Mouse (Mus musculus): ENCODE results near the gene Tbc1d30. TPM values are rescaled to one million over a fixed set of nuclear protein-coding genes. Genes with fewer than 3 reads are reported as not detected.

Tbc1d30 gene
- polyA plus RNA-seq, 1 experiment, result 26.0 TPM

DNA sequence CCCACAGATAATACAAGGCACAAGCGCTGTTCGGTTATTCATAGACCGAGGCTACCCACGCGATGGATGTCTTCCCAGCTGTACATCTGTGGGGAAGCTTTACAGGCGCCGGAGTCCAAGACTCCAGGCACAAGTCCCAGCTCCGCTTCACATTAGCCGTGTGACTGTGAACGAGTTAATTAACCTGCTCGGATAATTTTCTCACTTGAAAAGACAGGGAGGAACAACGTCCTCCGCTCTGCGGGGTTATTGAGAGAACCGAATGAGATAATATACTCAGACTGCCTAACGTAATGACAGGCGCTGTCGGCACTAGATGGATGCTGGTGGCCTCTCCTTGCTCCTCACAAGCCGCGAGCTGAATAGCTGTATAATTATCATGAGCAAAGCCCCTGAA is 60.4 kb downstream of the Tbc1d30 start:
- Histone ChIP-seq H3K4me3 (replicated peaks; ENCODE audit: insufficient read depth, low read depth, low read length) (no peak overlapping the region), H3K27me3 (ENCODE audit: control insufficient read depth, insufficient read depth, low read length) (no peaks in the 10 kb centered on the region), H3K4me1 (ENCODE audit: control insufficient read depth, insufficient read depth, low read length) (peaks cover 5% of the 10 kb centered on the region; the same call in 1 of the 2 replicates), H3K27ac (ENCODE audit: insufficient read depth, low read length) (no peak overlapping the region)
- no peak for TF ChIP-seq POLR2A (IDR thresholded peaks at IDR 0.05; ENCODE audit: borderline replicate concordance, insufficient read depth, low read length)
- no peak for TF ChIP-seq CTCF (IDR thresholded peaks at IDR 0.05; ENCODE audit: borderline replicate concordance, insufficient read depth, low read depth, low read length)
- DNase-seq, result peak in 1 of 2 experiments; percentile 21
- 13% methylated on average over 20 of the region's 20 CpGs for WGBS

DNA sequence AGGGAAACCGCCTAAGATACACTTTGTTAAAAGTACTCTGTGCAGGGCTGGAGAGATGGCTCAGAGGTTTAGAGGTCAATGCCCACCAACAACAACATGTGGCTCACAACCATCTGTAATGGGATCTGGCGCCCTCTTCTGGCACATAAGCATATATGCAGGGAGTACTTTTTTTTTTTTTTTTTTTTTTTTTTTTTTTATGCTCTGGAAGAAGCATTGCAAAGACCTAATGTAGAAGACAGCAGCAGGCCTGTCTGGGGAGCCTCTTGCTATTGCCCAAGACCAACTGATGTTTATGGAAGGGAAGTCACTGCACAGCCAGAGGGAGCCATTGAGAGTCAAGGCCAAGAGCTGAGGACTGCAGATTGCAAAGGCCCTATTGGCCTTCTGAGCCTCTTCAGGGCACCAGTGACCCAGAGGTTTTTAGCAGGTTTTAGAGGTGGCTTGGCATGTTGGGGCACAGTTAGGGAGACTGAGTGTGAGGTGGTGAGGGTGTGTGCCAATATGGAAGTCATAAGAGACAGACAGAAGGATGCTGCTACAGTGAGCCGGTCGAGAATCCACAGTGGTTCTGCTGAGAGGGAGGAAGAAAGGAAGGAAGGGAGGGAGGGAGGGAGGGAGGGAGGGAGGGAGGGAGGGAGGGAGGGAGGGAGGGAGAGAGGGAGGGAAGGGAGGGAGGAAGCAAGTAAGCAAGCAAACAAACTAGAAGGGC is 61.0 kb downstream of the Tbc1d30 start:
- no peaks in the 10 kb centered on the region for H3K27me3 ChIP-seq (ENCODE audit: control insufficient read depth, insufficient read depth, low read length)
- WGBS, result 51% methylated on average over 4 of the region's 4 CpGs
- H3K4me3 ChIP-seq (replicated peaks; ENCODE audit: insufficient read depth, low read depth, low read length), result no peak overlapping the region
- TF ChIP-seq CTCF (IDR thresholded peaks at IDR 0.05; ENCODE audit: borderline replicate concordance, insufficient read depth, low read depth, low read length) (peak; percentile 46; the same call in 1 of the 2 replicates), POLR2A (IDR thresholded peaks at IDR 0.05; ENCODE audit: borderline replicate concordance, insufficient read depth, low read length) (no peak)
- no peak for DNase-seq
- H3K4me1 ChIP-seq (ENCODE audit: control insufficient read depth, insufficient read depth, low read length), result peaks cover 5% of the 10 kb centered on the region; the same call in 1 of the 2 replicates
- H3K27ac ChIP-seq (ENCODE audit: insufficient read depth, low read length), result no peak overlapping the region

DNA sequence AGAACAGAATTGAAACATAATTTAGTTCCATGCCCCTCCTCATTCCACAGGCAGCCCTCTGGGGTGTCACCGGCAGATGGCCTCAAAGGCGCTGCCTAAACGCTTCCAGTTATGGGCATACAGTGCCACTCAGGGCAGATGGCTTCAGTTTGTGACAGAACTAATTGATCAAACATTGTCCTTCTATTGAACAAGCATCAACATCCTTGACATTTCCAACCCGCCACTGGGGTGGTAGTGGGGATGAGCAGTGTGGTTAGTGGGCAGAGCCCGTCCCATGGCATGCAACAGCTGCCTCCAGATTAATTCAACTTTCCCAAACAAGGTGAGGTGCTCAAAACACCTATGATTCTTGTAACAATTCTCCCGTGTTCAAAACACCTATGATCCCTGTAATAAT is 68.2 kb downstream of the Tbc1d30 start:
- no peak for TF ChIP-seq POLR2A (IDR thresholded peaks at IDR 0.05; ENCODE audit: borderline replicate concordance, insufficient read depth, low read length)
- no peak for TF ChIP-seq CTCF (IDR thresholded peaks at IDR 0.05; ENCODE audit: borderline replicate concordance, insufficient read depth, low read depth, low read length)
- 79% methylated on average over 6 of the region's 6 CpGs for WGBS
- DNase-seq, result no peak
- no peak overlapping the region for H3K4me3 ChIP-seq (replicated peaks; ENCODE audit: insufficient read depth, low read depth, low read length)
- no peak overlapping the region for H3K27ac ChIP-seq (ENCODE audit: insufficient read depth, low read length)
- no peaks in the 10 kb centered on the region for H3K4me1 ChIP-seq (ENCODE audit: control insufficient read depth, insufficient read depth, low read length)
- H3K27me3 ChIP-seq (ENCODE audit: control insufficient read depth, insufficient read depth, low read length), result no peaks in the 10 kb centered on the region

DNA sequence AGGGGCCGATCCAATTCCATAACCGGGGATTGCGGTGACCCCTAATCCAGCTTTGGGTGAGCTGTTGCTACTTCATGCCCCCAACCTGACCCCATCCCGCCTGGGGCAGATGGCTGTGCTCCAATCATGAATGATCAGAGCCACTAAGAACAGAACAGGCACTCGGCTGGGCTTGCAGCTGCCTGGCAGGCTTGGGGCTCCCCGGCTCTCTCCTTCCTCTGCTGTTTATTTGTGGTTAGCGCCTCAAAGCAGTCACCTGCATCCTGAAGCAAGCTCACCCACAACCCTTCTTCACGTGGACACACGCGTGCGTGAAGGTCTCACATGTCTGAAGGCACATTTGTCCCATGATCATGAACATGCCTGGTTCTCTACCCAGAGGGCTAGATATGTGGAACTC is 68.6 kb downstream of the Tbc1d30 start:
- DNase-seq, result no peak
- TF ChIP-seq POLR2A (IDR thresholded peaks at IDR 0.05; ENCODE audit: borderline replicate concordance, insufficient read depth, low read length) (no peak), CTCF (IDR thresholded peaks at IDR 0.05; ENCODE audit: borderline replicate concordance, insufficient read depth, low read depth, low read length) (no peak)
- Histone ChIP-seq H3K27me3 (ENCODE audit: control insufficient read depth, insufficient read depth, low read length) (no peaks in the 10 kb centered on the region), H3K27ac (ENCODE audit: insufficient read depth, low read length) (no peak overlapping the region), H3K4me1 (ENCODE audit: control insufficient read depth, insufficient read depth, low read length) (peaks cover under 1% of the 10 kb centered on the region; the same call in 1 of the 2 replicates), H3K4me3 (replicated peaks; ENCODE audit: insufficient read depth, low read depth, low read length) (no peak overlapping the region)
- 88% methylated on average over 11 of the region's 11 CpGs for WGBS

DNA sequence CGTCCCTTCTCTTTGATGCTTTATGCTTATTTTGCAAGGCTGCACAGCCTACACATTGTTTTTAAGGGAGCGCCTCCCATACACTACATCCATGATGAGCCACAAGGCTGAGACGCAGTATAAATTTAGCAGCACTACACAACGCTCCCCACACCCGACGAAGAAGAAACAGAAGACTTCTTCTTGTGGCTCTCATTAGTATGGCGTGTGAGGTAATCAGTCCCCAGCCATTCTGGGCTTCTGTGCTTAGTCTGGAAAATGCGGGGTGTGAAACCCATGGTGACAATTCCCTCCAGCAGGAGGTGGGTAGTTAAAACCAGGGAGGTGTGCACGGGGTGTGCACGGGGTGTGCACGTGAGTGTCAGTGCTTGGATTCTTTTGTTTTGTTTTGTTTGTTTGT is 70.1 kb downstream of the Tbc1d30 start:
- 92% methylated on average over 11 of the region's 11 CpGs for WGBS

DNA sequence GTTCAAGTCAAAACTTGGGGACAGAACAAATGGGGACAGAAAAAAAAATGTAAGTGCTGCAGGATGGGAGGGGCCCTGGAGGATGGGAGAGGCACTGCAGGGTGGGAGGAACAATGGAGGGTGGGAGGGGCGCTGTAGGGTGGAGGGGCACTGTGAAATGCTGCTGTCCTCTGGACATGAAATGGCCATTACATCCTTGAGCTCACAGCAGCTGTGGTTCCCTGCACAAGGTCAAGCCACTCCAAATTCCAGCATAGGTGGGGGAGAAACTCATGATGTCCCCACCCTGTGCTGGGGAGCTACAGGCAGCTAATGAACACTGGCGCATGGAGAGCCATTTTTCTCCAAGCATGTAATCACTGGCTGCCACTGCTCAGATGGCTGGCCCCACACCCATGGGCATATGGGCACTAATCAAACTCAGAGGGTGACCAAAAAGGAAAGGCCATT is 74.0 kb downstream of the Tbc1d30 start:
- 53% methylated on average over 2 of the region's 2 CpGs for WGBS
- no peaks in the 10 kb centered on the region for H3K27me3 ChIP-seq (ENCODE audit: control insufficient read depth, insufficient read depth, low read length)
- H3K4me1 ChIP-seq (ENCODE audit: control insufficient read depth, insufficient read depth, low read length), result peaks cover 6% of the 10 kb centered on the region; the same call in 1 of the 2 replicates
- no peak overlapping the region for H3K27ac ChIP-seq (ENCODE audit: insufficient read depth, low read length)
- TF ChIP-seq CTCF (IDR thresholded peaks at IDR 0.05; ENCODE audit: borderline replicate concordance, insufficient read depth, low read depth, low read length), result no peak
- no peak for TF ChIP-seq POLR2A (IDR thresholded peaks at IDR 0.05; ENCODE audit: borderline replicate concordance, insufficient read depth, low read length)
- H3K4me3 ChIP-seq (replicated peaks; ENCODE audit: insufficient read depth, low read depth, low read length), result no peak overlapping the region
- peak in 1 of 2 experiments; percentile 38 for DNase-seq

More for the DNA sequence above, 70.1 kb downstream of the Tbc1d30 start:
- Histone ChIP-seq H3K27ac (ENCODE audit: insufficient read depth, low read length) (no peak overlapping the region), H3K4me1 (ENCODE audit: control insufficient read depth, insufficient read depth, low read length) (peaks cover 6% of the 10 kb centered on the region; the same call in 1 of the 2 replicates), H3K27me3 (ENCODE audit: control insufficient read depth, insufficient read depth, low read length) (no peaks in the 10 kb centered on the region), H3K4me3 (replicated peaks; ENCODE audit: insufficient read depth, low read depth, low read length) (no peak overlapping the region)
- DNase-seq, result no peak
- TF ChIP-seq POLR2A (IDR thresholded peaks at IDR 0.05; ENCODE audit: borderline replicate concordance, insufficient read depth, low read length) (no peak), CTCF (IDR thresholded peaks at IDR 0.05; ENCODE audit: borderline replicate concordance, insufficient read depth, low read depth, low read length) (no peak)

DNA sequence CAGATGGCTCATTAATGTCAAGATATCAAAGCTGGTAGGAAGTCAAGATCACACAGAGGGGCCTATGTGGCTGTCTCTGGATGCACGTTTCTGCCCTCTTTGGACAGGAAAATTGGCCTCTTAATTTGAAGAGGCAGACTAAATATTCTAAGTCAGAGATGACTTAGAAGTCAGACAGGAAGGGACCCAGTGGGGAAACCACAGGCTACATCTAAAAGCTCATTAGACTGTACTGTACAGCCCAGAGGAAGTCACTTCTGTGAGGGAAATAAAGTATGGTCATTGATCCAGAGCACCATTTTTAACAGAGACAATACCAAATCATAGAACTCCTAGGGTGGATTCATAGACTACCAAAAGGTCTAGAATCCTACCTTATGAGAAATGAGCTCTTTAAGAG is 76.1 kb downstream of the Tbc1d30 start:
- TF ChIP-seq POLR2A (IDR thresholded peaks at IDR 0.05; ENCODE audit: borderline replicate concordance, insufficient read depth, low read length) (no peak), CTCF (IDR thresholded peaks at IDR 0.05; ENCODE audit: borderline replicate concordance, insufficient read depth, low read depth, low read length) (no peak)
- 88% methylated on average over 1 of the region's 1 CpGs for WGBS
- DNase-seq, result no peak

DNA sequence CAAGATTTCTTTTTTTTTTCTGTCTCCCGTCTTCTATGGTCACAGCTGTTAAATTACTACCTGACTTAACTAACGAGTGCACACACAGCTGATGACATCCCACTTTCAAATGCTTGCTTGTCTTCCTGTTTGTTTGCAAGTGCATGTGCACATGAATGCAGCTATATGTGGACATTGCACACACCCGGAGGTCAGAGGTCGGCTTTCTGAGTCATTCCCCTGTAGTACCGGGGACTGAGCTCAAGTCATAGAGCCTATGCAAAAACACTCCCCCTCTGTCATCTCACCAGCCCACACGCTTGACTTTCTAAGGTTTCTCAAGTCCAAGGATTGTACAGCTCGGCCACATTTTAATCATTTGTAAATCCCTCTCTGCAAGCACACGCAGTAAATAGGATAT is 80.1 kb downstream of the Tbc1d30 start:
- TF ChIP-seq POLR2A (IDR thresholded peaks at IDR 0.05; ENCODE audit: borderline replicate concordance, insufficient read depth, low read length), result no peak
- TF ChIP-seq CTCF (IDR thresholded peaks at IDR 0.05; ENCODE audit: borderline replicate concordance, insufficient read depth, low read depth, low read length), result no peak
- 92% methylated on average over 8 of the region's 8 CpGs for WGBS

More for the DNA sequence above, 76.1 kb downstream of the Tbc1d30 start:
- Histone ChIP-seq H3K4me3 (replicated peaks; ENCODE audit: insufficient read depth, low read depth, low read length) (no peak overlapping the region), H3K27ac (ENCODE audit: insufficient read depth, low read length) (no peak overlapping the region), H3K4me1 (ENCODE audit: control insufficient read depth, insufficient read depth, low read length) (peaks cover 6% of the 10 kb centered on the region; the same call in 1 of the 2 replicates), H3K27me3 (ENCODE audit: control insufficient read depth, insufficient read depth, low read length) (no peaks in the 10 kb centered on the region; the same call in 1 of the 2 replicates)

More for the DNA sequence above, 80.1 kb downstream of the Tbc1d30 start:
- no peaks in the 10 kb centered on the region for H3K4me1 ChIP-seq (ENCODE audit: control insufficient read depth, insufficient read depth, low read length)
- no peaks in the 10 kb centered on the region; the same call in 1 of the 2 replicates for H3K27me3 ChIP-seq (ENCODE audit: control insufficient read depth, insufficient read depth, low read length)
- no peak overlapping the region for H3K4me3 ChIP-seq (replicated peaks; ENCODE audit: insufficient read depth, low read depth, low read length)
- DNase-seq, result no peak
- no peak overlapping the region for H3K27ac ChIP-seq (ENCODE audit: insufficient read depth, low read length)

Measured in cerebellum, adult 2 months (tissue).